Mouse (Mus musculus) myocyte (in vitro differentiated cells): ENCODE measurements at regions not wholly inside any gene's neighbourhood (a gene's known extent, or its start where the extent isn't known, plus 50 kb on each side); places are given as distances from the start of the nearest gene placed in this dataset.

Experiments
- CEBPB ChIP-seq: IDR thresholded peaks from 2 replicates; pipeline ENCODE4 v1.6.1; 2011; ENCODE audit warnings: mild to moderate bottlenecking, moderate library complexity; ENCODE audit not compliant: poor library complexity, insufficient read depth, severe bottlenecking
- E2F4 ChIP-seq: IDR thresholded peaks from one replicate; pipeline ENCODE4 v1.6.1; 2011; ENCODE audit warnings: mild to moderate bottlenecking, control low read depth, moderate library complexity; ENCODE audit not compliant: insufficient read depth
- MAX ChIP-seq: IDR thresholded peaks from one replicate; pipeline ENCODE4 v1.6.1; 2011; ENCODE audit warnings: low read depth, mild to moderate bottlenecking, control low read depth
- MYOD1 ChIP-seq, 3 experiments: IDR thresholded peaks; one replicate each; pipeline ENCODE4 v1.6.1; 2011; ENCODE audit warnings: control low read depth in 2 of 3, low read depth in 2 of 3, mild to moderate bottlenecking in 2 of 3, moderate library complexity in 1 of 3; ENCODE audit not compliant: insufficient read length in 2 of 3, control insufficient read depth in 1 of 3
- MYOG ChIP-seq, 3 experiments: IDR thresholded peaks; one replicate each; pipeline ENCODE4 v1.6.1; 2011; ENCODE audit warnings: control low read depth in 2 of 3, low read depth in 2 of 3, mild to moderate bottlenecking in 2 of 3; ENCODE audit not compliant: insufficient read length in 2 of 3, control insufficient read depth in 1 of 3, insufficient read depth in 1 of 3
- POLR2A ChIP-seq: IDR thresholded peaks from one replicate; pipeline ENCODE4 v1.6.1; 2011; ENCODE audit warnings: low read depth, mild to moderate bottlenecking, control low read depth, moderate library complexity; ENCODE audit not compliant: insufficient read length
- POLR2AphosphoS2 ChIP-seq: IDR thresholded peaks from one replicate; pipeline ENCODE4 v1.6.1; 2011; ENCODE audit warnings: low read depth, control low read depth; ENCODE audit not compliant: insufficient read length
- REST ChIP-seq: IDR thresholded peaks from one replicate; pipeline ENCODE4 v1.6.1; 2011; ENCODE audit warnings: mild to moderate bottlenecking, control low read depth, moderate library complexity; ENCODE audit not compliant: insufficient read depth, insufficient read length
- SRF ChIP-seq: IDR thresholded peaks from one replicate; pipeline ENCODE4 v1.6.1; 2011; ENCODE audit warnings: low read depth; ENCODE audit not compliant: control insufficient read depth, insufficient read length
- TCF12 ChIP-seq: IDR thresholded peaks from one replicate; pipeline ENCODE4 v1.6.1; 2011; ENCODE audit warnings: mild to moderate bottlenecking, control low read depth; ENCODE audit not compliant: poor library complexity, insufficient read depth, severe bottlenecking

DNA sequence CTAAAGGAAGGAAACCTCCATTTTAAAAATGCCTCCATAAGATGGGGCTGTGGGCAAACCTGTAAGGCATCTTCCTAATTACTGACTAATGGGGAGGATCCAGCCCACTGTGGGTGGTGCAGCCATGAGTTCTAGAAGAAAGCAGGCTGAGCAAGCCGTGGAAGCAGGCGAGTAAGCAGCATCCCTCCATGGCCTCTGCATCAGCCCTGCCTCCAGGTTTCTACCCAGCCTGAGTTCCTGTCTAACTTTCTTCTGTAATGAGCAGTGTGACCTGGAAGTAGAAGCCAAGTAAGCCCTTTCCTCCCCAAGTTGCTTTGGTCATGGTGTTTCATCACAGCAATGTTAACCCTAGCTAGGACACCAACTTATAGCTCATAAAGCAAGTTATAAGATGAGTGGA lies 66.5 kb upstream of the Twist2 start:
- TF ChIP-seq E2F4, result no peak
- no peak for TF ChIP-seq CEBPB
- TF ChIP-seq POLR2A, result no peak
- TF ChIP-seq POLR2AphosphoS2, result no peak
- no peak for TF ChIP-seq MAX
- no peak for TF ChIP-seq SRF
- no peak for TF ChIP-seq TCF12
- no peak for TF ChIP-seq MYOG (IDR thresholded peaks at IDR 0.05; ENCODE audit: control insufficient read depth in 1 of 3, insufficient read depth in 1 of 3, insufficient read length in 2 of 3, low read depth in 2 of 3)
- TF ChIP-seq MYOD1 (IDR thresholded peaks at IDR 0.05; ENCODE audit: control insufficient read depth in 1 of 3, insufficient read length in 2 of 3, low read depth in 2 of 3), result no peak
- no peak for TF ChIP-seq REST
